Comparison of ENCODE assay signal across 12 mouse cellular contexts in the genomic region with DNA sequence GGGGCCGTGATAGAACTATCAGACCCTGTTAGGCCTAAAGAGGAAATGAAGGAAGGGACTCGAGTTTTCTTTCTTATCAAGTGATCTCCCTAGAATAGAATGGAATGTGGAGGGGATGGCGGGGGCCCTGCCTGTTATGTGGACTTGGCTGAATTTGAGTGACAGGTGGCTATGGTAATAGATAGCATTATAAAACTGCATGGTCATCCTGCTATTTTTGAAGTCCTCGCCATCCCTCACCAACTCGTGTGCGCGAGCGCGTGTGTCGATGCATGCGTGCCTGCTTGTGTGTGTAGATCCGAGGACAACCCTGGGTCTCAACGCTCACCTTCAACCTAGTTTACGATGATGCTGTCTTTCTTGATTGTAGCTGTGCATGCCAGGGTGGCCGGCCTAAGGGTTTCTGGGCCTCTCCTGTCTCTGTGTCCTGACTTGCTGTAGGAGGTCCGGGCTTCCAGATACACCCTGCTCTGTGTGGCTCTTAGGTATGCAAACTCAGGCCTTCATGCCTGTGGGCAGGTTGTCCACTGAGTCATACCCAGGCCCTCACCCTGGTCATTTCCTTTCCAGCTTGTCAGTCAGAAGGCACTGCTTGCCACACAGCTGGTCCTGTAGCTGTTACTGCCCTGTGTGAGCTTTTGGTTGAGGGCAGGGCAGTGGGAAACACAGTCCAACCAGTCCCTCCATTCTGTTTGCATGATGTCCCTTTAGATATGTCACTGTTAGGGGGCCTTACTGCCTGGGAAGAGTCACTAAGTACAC.
"Had no signal": no experiment of that assay in that cellular context is flagged by ENCODE, and none has a peak within 500 bp of the region (broad histone marks: within the 10 kb centered on the region; RNA-seq: fewer than 3 reads in every experiment).

No protein-coding gene starts in this region.

- H3K4me2 ChIP-seq: limb, embryonic 15.5 days; liver, embryonic 12.5 days; lung, embryonic 14.5 days; midbrain, embryonic 11.5 days had no signal

- H3K9me3 ChIP-seq: limb, embryonic 15.5 days; liver, embryonic 12.5 days; megakaryocyte, embryonic 14.5 days had no signal

- H3K4me1 ChIP-seq: limb, embryonic 15.5 days; liver, embryonic 12.5 days had no signal

- H3K9ac ChIP-seq: limb, embryonic 15.5 days; liver, embryonic 12.5 days; lung, embryonic 14.5 days had no signal

- H3K4me3 ChIP-seq: limb, embryonic 15.5 days; liver, embryonic 12.5 days; megakaryocyte, embryonic 14.5 days had no signal

- H3K36me3 ChIP-seq: limb, embryonic 15.5 days; liver, embryonic 12.5 days had no signal

- H3K27me3 ChIP-seq: limb, embryonic 15.5 days; liver, embryonic 12.5 days; megakaryocyte, embryonic 14.5 days had no signal

- DNase-seq: kidney, postnatal 25 days; layer of hippocampus, postnatal 36 days; lung, embryonic 14.5 days; lung, postnatal 10 days; right cerebral cortex, postnatal 14 days; thymus, postnatal 36 days had no signal

- H3K27ac ChIP-seq: limb, embryonic 15.5 days; liver, embryonic 12.5 days; macrophage had no signal

- ATAC-seq: liver, embryonic 12.5 days; midbrain, embryonic 16.5 days had no signal
